Mouse (Mus musculus): ENCODE data around the gene Gm37240.

DNA sequence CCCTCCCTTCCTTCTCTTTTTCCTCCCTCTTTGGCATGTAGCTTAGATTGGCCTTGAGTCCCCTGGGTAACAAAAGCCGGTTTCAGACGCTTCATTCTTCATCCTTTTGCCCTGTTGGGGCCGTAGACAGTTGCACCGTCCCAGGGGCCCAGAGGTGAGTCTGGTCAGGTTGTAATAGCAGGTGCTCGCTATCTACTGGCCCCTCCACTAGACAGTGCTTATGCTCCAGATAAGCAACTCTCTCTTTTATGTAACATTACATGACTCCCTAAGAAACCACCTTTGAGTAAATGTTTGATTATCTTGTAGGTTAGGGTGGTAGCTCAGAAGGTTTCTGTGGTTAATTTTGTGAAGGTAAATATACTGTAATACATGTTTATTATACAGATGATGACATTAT, 1051.3 kb downstream of the Gm37240 start:
- TF ChIP-seq CTCF (IDR thresholded peaks at IDR 0.05; ENCODE audit: low read depth) (no peak), EP300 (optimal IDR thresholded peaks at IDR 0.05) (no peak)
